Mouse (Mus musculus) limb, embryonic 14.5 days (tissue): Measurements from ENCODE around the gene Ccdc43. TPM values are rescaled to one million over a fixed set of nuclear protein-coding genes. Genes with fewer than 3 reads are reported as not detected.

ENCODE experiments used
- ATAC-seq: fragments of 200-750 bp; cut with Nextera tagmentation; 2 replicates; pipeline ENCODE4 v1.8.0; 2017; ENCODE audit warnings: low read depth, moderate number of reproducible peaks, moderate TSS enrichment; ENCODE audit not compliant: low FRiP score
- DNase-seq: peaks from one replicate; pipeline ENCODE4 v3.0.0-alpha.2; 2015; ENCODE audit warnings: low spot score
- H3K27ac ChIP-seq: fragments of 300-500 bp; sonication (generic); replicated peaks from 2 replicates; pipeline ENCODE4 v1.5.1; 2014; ENCODE audit warnings: low read depth, mild to moderate bottlenecking, low read length, moderate library complexity, mixed read lengths
- H3K27me3 ChIP-seq: fragments of 300-500 bp; sonication (generic); 2 replicates; pipeline ENCODE4 v1.6.1; 2014; ENCODE audit warnings: low read length, mixed read lengths; ENCODE audit not compliant: control insufficient read depth, insufficient read depth
- H3K36me3 ChIP-seq: fragments of 300-500 bp; sonication (generic); 2 replicates; pipeline ENCODE4 v1.6.1; 2014; ENCODE audit warnings: mild to moderate bottlenecking, low read length, moderate library complexity, mixed read lengths; ENCODE audit not compliant: control insufficient read depth, insufficient read depth
- H3K4me1 ChIP-seq: fragments of 300-500 bp; sonication (generic); 2 replicates; pipeline ENCODE4 v1.6.1; 2014; ENCODE audit warnings: antibody characterized with exemption, low read length, mixed read lengths; ENCODE audit not compliant: control insufficient read depth, insufficient read depth
- H3K4me2 ChIP-seq: fragments of 300-500 bp; sonication (generic); replicated peaks from 2 replicates; pipeline ENCODE4 v1.6.1; 2014; ENCODE audit warnings: low read depth, mild to moderate bottlenecking, low read length, moderate library complexity; ENCODE audit not compliant: severe bottlenecking
- H3K4me3 ChIP-seq: fragments of 300-500 bp; sonication (generic); replicated peaks from 2 replicates; pipeline ENCODE4 v1.5.1; 2014; ENCODE audit warnings: low read length
- H3K9ac ChIP-seq: fragments of 300-500 bp; sonication (generic); 2 replicates; pipeline ENCODE4 v1.6.1; 2014; ENCODE audit warnings: mild to moderate bottlenecking, low read depth, low read length, moderate library complexity; ENCODE audit not compliant: severe bottlenecking
- H3K9me3 ChIP-seq: fragments of 300-500 bp; sonication (generic); 2 replicates; pipeline ENCODE4 v1.6.1; 2016; ENCODE audit warnings: low read length; ENCODE audit not compliant: control insufficient read depth
- POLR2A ChIP-seq: fragments of 200-500 bp; IDR thresholded peaks from 2 replicates; pipeline ENCODE4 v1.8.0; 2012; ENCODE audit warnings: inconsistent platforms, mild to moderate bottlenecking, moderate library complexity, borderline replicate concordance; ENCODE audit not compliant: insufficient read depth, insufficient read length; ENCODE audit errors: extremely low read depth
- WGBS: fragments of 180-500 bp; shearing (Covaris S2); extraction: QIAGEN DNeasy Blood & Tissue Kit; methylation state at CpG from one replicate; pipeline ENCODE4 v1.1.7; 2014; 5-methylcytosine and 5-hydroxymethylcytosine counted together
- microRNA-seq: library from miRNA; unstranded; fragments of <30 nt; microRNA quantifications from one replicate; pipeline ENCODE4, GENCODE M21; 2016
- polyA plus RNA-seq, 2 experiments: library from polyadenylated mRNA; depleted of rRNA in 1 of 2; stranded (reverse) in 1 of 2; unstranded in 1 of 2; fragments of >200 nt; fragmentation: Nextera tagmentation in 1 of 2; extraction: Ambion mirVana in 1 of 2; gene quantifications; 2 replicates each; pipeline versions ENCODE4 v1.2.1 to v1.2.3; 2012 to 2014

The Ccdc43 gene
- polyA plus RNA-seq, 2 experiments, result 23.6 to 36.6 TPM

DNA sequence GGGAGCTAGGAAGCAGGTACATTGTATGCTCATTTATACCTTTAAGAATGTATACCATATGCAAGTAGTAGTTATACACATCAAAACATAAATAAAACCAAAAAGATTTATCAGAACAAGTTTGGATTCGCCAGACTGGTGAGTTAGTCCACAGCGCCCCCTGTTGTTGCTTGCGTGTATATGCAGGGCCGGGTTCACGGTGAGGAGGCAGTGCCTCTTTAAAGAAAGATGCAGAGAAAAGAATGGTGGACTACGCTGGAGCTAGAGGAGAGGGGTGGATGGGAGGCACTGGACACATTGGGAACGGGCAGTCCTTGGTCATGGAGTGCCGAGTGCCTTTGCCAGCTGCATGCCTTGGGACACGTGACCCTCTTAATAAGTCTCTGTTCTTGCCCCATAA, 46.2 kb downstream of the Ccdc43 start:
- Histone ChIP-seq H3K9ac (no peak overlapping the region), H3K9me3 (no peaks in the 10 kb centered on the region), H3K27ac (no peak overlapping the region), H3K36me3 (no peaks in the 10 kb centered on the region), H3K4me1 (peaks cover 16% of the 10 kb centered on the region), H3K4me3 (no peak overlapping the region), H3K4me2 (no peak overlapping the region), H3K27me3 (no peaks in the 10 kb centered on the region)
- peak; percentile 86 for DNase-seq
- WGBS, result 2% methylated on average over 9 of the region's 9 CpGs
- ATAC-seq, result no peak
- no peak for TF ChIP-seq POLR2A

GRCm38 (mm10) chr11:102647885-102648284, 49.7 kb downstream of the Ccdc43 start:
- DNase-seq (peak; percentile 62), ATAC-seq (peak; percentile 60)
- Histone ChIP-seq H3K36me3 (no peaks in the 10 kb centered on the region), H3K9me3 (no peaks in the 10 kb centered on the region), H3K27ac (peak overlapping the region; percentile 58; the same call in 1 of the 2 replicates), H3K4me3 (no peak overlapping the region), H3K9ac (no peak overlapping the region), H3K27me3 (no peaks in the 10 kb centered on the region), H3K4me1 (peaks cover 13% of the 10 kb centered on the region), H3K4me2 (peak overlapping the region; percentile 17; the same call in 1 of the 2 replicates)
- no peak for TF ChIP-seq POLR2A
- 47% methylated on average over 12 of the region's 12 CpGs for WGBS

GRCm38 (mm10) chr11:102646226-102646625, 51.4 kb downstream of the Ccdc43 start:
- H3K27me3 ChIP-seq, result no peaks in the 10 kb centered on the region
- H3K9ac ChIP-seq, result no peak overlapping the region
- ATAC-seq, result no peak
- no peaks in the 10 kb centered on the region for H3K36me3 ChIP-seq
- H3K27ac ChIP-seq, result no peak overlapping the region
- WGBS, result 84% methylated on average over 13 of the region's 13 CpGs
- peaks cover 13% of the 10 kb centered on the region for H3K4me1 ChIP-seq
- H3K4me2 ChIP-seq, result no peak overlapping the region
- no peak for TF ChIP-seq POLR2A
- no peak for DNase-seq
- no peaks in the 10 kb centered on the region for H3K9me3 ChIP-seq
- no peak overlapping the region for H3K4me3 ChIP-seq

DNA sequence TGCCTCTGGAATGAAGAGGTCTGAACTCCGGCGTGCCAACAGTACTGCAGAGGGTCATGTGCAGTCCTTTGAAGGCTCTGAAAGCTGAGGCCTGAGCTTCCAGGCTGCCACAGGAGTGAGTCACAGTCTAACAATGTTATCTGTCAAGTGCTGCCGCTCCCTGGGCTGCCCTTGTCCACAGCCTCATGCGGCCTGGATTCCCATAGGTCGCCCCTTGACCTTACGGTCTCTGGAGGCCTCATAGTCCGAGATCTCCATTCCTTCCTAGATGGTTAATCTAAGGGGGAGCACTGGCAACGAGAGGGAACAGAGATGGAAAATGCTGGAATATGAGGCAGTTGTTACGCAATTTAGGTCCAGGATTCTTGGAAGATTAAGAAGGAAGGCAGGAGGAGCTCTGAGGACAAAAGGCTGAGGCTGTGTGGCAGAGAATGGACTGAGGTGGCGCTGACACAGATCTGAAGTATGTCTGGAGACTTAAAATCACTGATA, 53.6 kb downstream of the Ccdc43 start:
- Histone ChIP-seq H3K9ac (no peak overlapping the region), H3K4me1 (peaks cover 17% of the 10 kb centered on the region), H3K4me3 (no peak overlapping the region), H3K27ac (no peak overlapping the region), H3K4me2 (no peak overlapping the region), H3K9me3 (no peaks in the 10 kb centered on the region), H3K36me3 (no peaks in the 10 kb centered on the region), H3K27me3 (no peaks in the 10 kb centered on the region)
- DNase-seq (no peak), ATAC-seq (peak; percentile 23; the same call in 1 of the 2 replicates)
- TF ChIP-seq POLR2A, result no peak
- WGBS, result 54% methylated on average over 10 of the region's 10 CpGs

DNA sequence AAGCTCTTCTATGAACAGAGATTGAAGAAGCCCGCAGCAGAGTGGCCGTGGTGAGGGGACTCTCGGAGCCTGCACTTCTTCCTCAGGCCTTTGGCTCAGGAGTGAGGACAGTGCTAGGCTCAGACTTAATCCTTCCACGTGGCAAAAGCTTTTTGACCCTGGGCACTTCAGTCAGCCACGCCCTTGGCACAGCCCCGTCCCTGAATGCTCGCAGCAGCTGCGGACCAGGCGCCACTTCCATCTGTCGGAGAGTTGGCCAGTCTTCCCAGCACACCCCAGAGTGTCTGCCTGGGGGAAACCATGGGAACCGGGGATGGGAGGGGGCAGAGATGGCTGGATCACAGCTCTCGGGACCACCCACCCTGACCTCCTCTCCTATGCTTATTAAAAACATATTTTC, 60.7 kb downstream of the Ccdc43 start:
- Histone ChIP-seq H3K4me1 (peaks cover 45% of the 10 kb centered on the region), H3K27ac (no peak overlapping the region), H3K4me3 (no peak overlapping the region), H3K36me3 (no peaks in the 10 kb centered on the region), H3K9ac (no peak overlapping the region), H3K27me3 (no peaks in the 10 kb centered on the region), H3K9me3 (no peaks in the 10 kb centered on the region), H3K4me2 (peak overlapping the region; percentile 15; the same call in 1 of the 2 replicates)
- DNase-seq, result peak; percentile 53
- 28% methylated on average over 12 of the region's 12 CpGs for WGBS
- peak; percentile 74 for ATAC-seq
- TF ChIP-seq POLR2A, result no peak

Small RNAs within 50 kb of the gene (microRNA-seq; reads per million reads assigned to microRNA genes)
- not detected for gene Gm22920

Other genes starting within 250 kb of the Ccdc43 start
- 7.0 and 7.3 TPM in 2 replicates for gene Itga2b, start 227.7 kb downstream of the Ccdc43 start, polyA plus RNA-seq (2012; rRNA removed)
- 3.5 and 5.0 TPM in 2 replicates for gene Itga2b, start 227.7 kb downstream of the Ccdc43 start, polyA plus RNA-seq (2014; fragmentation: Nextera tagmentation; extraction: Ambion mirVana)
- 38.2 and 41.1 TPM in 2 replicates for gene Gpatch8, start 141.4 kb downstream of the Ccdc43 start, polyA plus RNA-seq (2012; rRNA removed)
- 43.0 and 54.7 TPM in 2 replicates for gene Gpatch8, start 141.4 kb downstream of the Ccdc43 start, polyA plus RNA-seq (2014; fragmentation: Nextera tagmentation; extraction: Ambion mirVana)
- gene Gm11627, start 118.3 kb downstream of the Ccdc43 start, polyA plus RNA-seq (2012; rRNA removed), result 5.5 and 7.2 TPM in 2 replicates
- gene Gm11627, start 118.3 kb downstream of the Ccdc43 start, polyA plus RNA-seq (2014; fragmentation: Nextera tagmentation; extraction: Ambion mirVana), result 11.4 and 13.2 TPM in 2 replicates
- gene Fzd2, start 93.4 kb downstream of the Ccdc43 start, polyA plus RNA-seq (2012; rRNA removed), result 163 and 258 TPM in 2 replicates
- 65.5 and 70.7 TPM in 2 replicates for gene Fzd2, start 93.4 kb downstream of the Ccdc43 start, polyA plus RNA-seq (2014; fragmentation: Nextera tagmentation; extraction: Ambion mirVana)
- 0.68 and 1.2 TPM in 2 replicates for gene Meioc, start 34.1 kb downstream of the Ccdc43 start, polyA plus RNA-seq (2012; rRNA removed)
- 0.91 and 1.00 TPM in 2 replicates for gene Meioc, start 34.1 kb downstream of the Ccdc43 start, polyA plus RNA-seq (2014; fragmentation: Nextera tagmentation; extraction: Ambion mirVana)
- gene Adam11, start 63.7 kb upstream of the Ccdc43 start, polyA plus RNA-seq (2012; rRNA removed), result 21.0 and 23.8 TPM in 2 replicates
- 5.6 and 8.3 TPM in 2 replicates for gene Adam11, start 63.7 kb upstream of the Ccdc43 start, polyA plus RNA-seq (2014; fragmentation: Nextera tagmentation; extraction: Ambion mirVana)
- gene Gjc1, start 121.9 kb upstream of the Ccdc43 start, polyA plus RNA-seq (2012; rRNA removed), result 76.6 and 80.0 TPM in 2 replicates
- gene Gjc1, start 121.9 kb upstream of the Ccdc43 start, polyA plus RNA-seq (2014; fragmentation: Nextera tagmentation; extraction: Ambion mirVana), result 59.6 and 67.5 TPM in 2 replicates
- not detected in 2 replicates for gene Higd1b, start 138.1 kb upstream of the Ccdc43 start, polyA plus RNA-seq (2012; rRNA removed)
- gene Higd1b, start 138.1 kb upstream of the Ccdc43 start, polyA plus RNA-seq (2014; fragmentation: Nextera tagmentation; extraction: Ambion mirVana), result 0.43 and 0.48 TPM in 2 replicates
- 95.0 and 113 TPM in 2 replicates for gene Eftud2, start 183.2 kb upstream of the Ccdc43 start, polyA plus RNA-seq (2012; rRNA removed)
- gene Eftud2, start 183.2 kb upstream of the Ccdc43 start, polyA plus RNA-seq (2014; fragmentation: Nextera tagmentation; extraction: Ambion mirVana), result 137 and 149 TPM in 2 replicates
- 0.34 and 0.41 TPM in 2 replicates for gene Ccdc103, start 183.4 kb upstream of the Ccdc43 start, polyA plus RNA-seq (2012; rRNA removed)
- 0.50 and 1.0 TPM in 2 replicates for gene Ccdc103, start 183.4 kb upstream of the Ccdc43 start, polyA plus RNA-seq (2014; fragmentation: Nextera tagmentation; extraction: Ambion mirVana)
- 0.04 TPM in 1 of 2 replicates, not detected in the other for gene Fam187a, start 187.4 kb upstream of the Ccdc43 start, polyA plus RNA-seq (2012; rRNA removed)
- gene Fam187a, start 187.4 kb upstream of the Ccdc43 start, polyA plus RNA-seq (2014; fragmentation: Nextera tagmentation; extraction: Ambion mirVana), result not detected in 2 replicates
- 0.48 and 0.65 TPM in 2 replicates for gene Gfap, start 203.1 kb upstream of the Ccdc43 start, polyA plus RNA-seq (2012; rRNA removed)
- gene Gfap, start 203.1 kb upstream of the Ccdc43 start, polyA plus RNA-seq (2014; fragmentation: Nextera tagmentation; extraction: Ambion mirVana), result 0.48 and 0.50 TPM in 2 replicates
- 24.5 and 30.3 TPM in 2 replicates for gene Kif18b, start 227.3 kb upstream of the Ccdc43 start, polyA plus RNA-seq (2012; rRNA removed)
- 6.1 and 7.2 TPM in 2 replicates for gene Kif18b, start 227.3 kb upstream of the Ccdc43 start, polyA plus RNA-seq (2014; fragmentation: Nextera tagmentation; extraction: Ambion mirVana)
- 3.3 and 4.8 TPM in 2 replicates for gene C1ql1, start 248.9 kb upstream of the Ccdc43 start, polyA plus RNA-seq (2012; rRNA removed)
- gene C1ql1, start 248.9 kb upstream of the Ccdc43 start, polyA plus RNA-seq (2014; fragmentation: Nextera tagmentation; extraction: Ambion mirVana), result 1.9 and 3.8 TPM in 2 replicates